Mouse (Mus musculus): ENCODE results near the gene Rbpjl. TPM values are rescaled to one million over a fixed set of nuclear protein-coding genes. Genes with fewer than 3 reads are reported as not detected.

The Rbpjl gene
- total and polyA plus RNA-seq, 3 experiments = 0.11 TPM; not detected in 2

GRCm38 (mm10) chr2:164429881-164430615, 27.1 kb downstream of the Rbpjl start:
- peaks cover 4% of the 10 kb centered on the region for H3K27me3 ChIP-seq (ENCODE audit: insufficient read depth, low read length)
- TF ChIP-seq TAL1 (conservative IDR thresholded peaks at IDR 0.05; ENCODE audit: low read depth, low read length) (no peak), GATA1 (IDR thresholded peaks at IDR 0.05; ENCODE audit: borderline replicate concordance, low read length) (no peak), POLR2AphosphoS5 (IDR thresholded peaks at IDR 0.05; ENCODE audit: insufficient replicate concordance, low read depth, low read length) (no peak), CTCF (IDR thresholded peaks at IDR 0.05; ENCODE audit: low read depth, low read length) (no peak), GATA2 (IDR thresholded peaks at IDR 0.05; ENCODE audit: borderline replicate concordance, low read depth, low read length) (no peak)
- no peak for ATAC-seq (ENCODE audit: extremely low read depth, insufficient number of reproducible peaks, low FRiP score, poor library complexity, severe bottlenecking)
- DNase-seq (ENCODE audit: low spot score) = no peak
- no peaks in the 10 kb centered on the region for H3K4me1 ChIP-seq (ENCODE audit: insufficient read depth, low read depth, low read length)
- no peaks in the 10 kb centered on the region for H3K36me3 ChIP-seq (replicated peaks)
- no peaks in the 10 kb centered on the region for H3K9me3 ChIP-seq (replicated peaks)
- no peak overlapping the region for H3K4me3 ChIP-seq (ENCODE audit: low read depth, low read length)

DNA sequence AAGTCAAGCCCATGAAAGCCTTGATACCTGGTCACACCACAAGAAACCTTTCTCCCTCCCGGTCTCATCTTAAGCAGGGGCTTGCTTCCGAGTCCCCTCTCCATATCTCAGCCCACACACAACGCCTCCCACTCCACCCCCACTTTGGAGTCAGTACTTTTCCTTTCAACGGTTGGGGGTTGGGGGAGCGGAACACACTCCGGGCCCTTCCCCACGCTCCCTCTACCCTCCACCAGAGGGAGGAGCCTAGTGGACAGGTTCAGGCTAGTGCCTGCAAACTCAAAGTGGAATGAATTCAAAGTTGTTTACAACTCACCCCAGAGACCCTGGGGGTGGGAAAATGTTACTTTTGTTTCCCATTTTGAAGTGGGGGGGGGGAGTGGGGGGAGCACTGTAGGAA, 27.8 kb downstream of the Rbpjl start:
- H3K27me3 ChIP-seq (ENCODE audit: insufficient read depth, low read length) = peaks cover 5% of the 10 kb centered on the region
- TF ChIP-seq POLR2AphosphoS5 (IDR thresholded peaks at IDR 0.05; ENCODE audit: insufficient replicate concordance, low read depth, low read length) = no peak
- TF ChIP-seq GATA1 (IDR thresholded peaks at IDR 0.05; ENCODE audit: borderline replicate concordance, low read length) = no peak
- no peak for TF ChIP-seq GATA2 (IDR thresholded peaks at IDR 0.05; ENCODE audit: borderline replicate concordance, low read depth, low read length)
- TF ChIP-seq TAL1 (conservative IDR thresholded peaks at IDR 0.05; ENCODE audit: low read depth, low read length) = no peak
- no peak for TF ChIP-seq CTCF (IDR thresholded peaks at IDR 0.05; ENCODE audit: low read depth, low read length)
- H3K9me3 ChIP-seq (replicated peaks) = no peaks in the 10 kb centered on the region
- ATAC-seq (ENCODE audit: extremely low read depth, insufficient number of reproducible peaks, low FRiP score, poor library complexity, severe bottlenecking) = no peak
- DNase-seq (ENCODE audit: low spot score) = no peak
- H3K4me3 ChIP-seq (ENCODE audit: low read depth, low read length) = no peak overlapping the region
- no peaks in the 10 kb centered on the region for H3K36me3 ChIP-seq (replicated peaks)
- no peaks in the 10 kb centered on the region for H3K4me1 ChIP-seq (ENCODE audit: insufficient read depth, low read depth, low read length)

- Histone ChIP-seq H3K4me3 (ENCODE audit: low read depth, low read length) (no peak overlapping the region), H3K36me3 (replicated peaks) (no peaks in the 10 kb centered on the region), H3K27me3 (ENCODE audit: insufficient read depth, low read length) (peaks cover 12% of the 10 kb centered on the region), H3K9me3 (replicated peaks) (no peaks in the 10 kb centered on the region), H3K4me1 (ENCODE audit: insufficient read depth, low read depth, low read length) (no peaks in the 10 kb centered on the region)
- TF ChIP-seq GATA1 (IDR thresholded peaks at IDR 0.05; ENCODE audit: borderline replicate concordance, low read length) = no peak
- no peak for TF ChIP-seq CTCF (IDR thresholded peaks at IDR 0.05; ENCODE audit: low read depth, low read length)
- no peak for TF ChIP-seq POLR2AphosphoS5 (IDR thresholded peaks at IDR 0.05; ENCODE audit: insufficient replicate concordance, low read depth, low read length)
- no peak for TF ChIP-seq GATA2 (IDR thresholded peaks at IDR 0.05; ENCODE audit: borderline replicate concordance, low read depth, low read length)
- no peak for TF ChIP-seq TAL1 (conservative IDR thresholded peaks at IDR 0.05; ENCODE audit: low read depth, low read length)
- ATAC-seq (ENCODE audit: extremely low read depth, insufficient number of reproducible peaks, low FRiP score, poor library complexity, severe bottlenecking) (no peak), DNase-seq (ENCODE audit: low spot score) (no peak)
Observed at GRCm38 (mm10) chr2:164431676-164432465, 28.9 kb downstream of the Rbpjl start.

DNA sequence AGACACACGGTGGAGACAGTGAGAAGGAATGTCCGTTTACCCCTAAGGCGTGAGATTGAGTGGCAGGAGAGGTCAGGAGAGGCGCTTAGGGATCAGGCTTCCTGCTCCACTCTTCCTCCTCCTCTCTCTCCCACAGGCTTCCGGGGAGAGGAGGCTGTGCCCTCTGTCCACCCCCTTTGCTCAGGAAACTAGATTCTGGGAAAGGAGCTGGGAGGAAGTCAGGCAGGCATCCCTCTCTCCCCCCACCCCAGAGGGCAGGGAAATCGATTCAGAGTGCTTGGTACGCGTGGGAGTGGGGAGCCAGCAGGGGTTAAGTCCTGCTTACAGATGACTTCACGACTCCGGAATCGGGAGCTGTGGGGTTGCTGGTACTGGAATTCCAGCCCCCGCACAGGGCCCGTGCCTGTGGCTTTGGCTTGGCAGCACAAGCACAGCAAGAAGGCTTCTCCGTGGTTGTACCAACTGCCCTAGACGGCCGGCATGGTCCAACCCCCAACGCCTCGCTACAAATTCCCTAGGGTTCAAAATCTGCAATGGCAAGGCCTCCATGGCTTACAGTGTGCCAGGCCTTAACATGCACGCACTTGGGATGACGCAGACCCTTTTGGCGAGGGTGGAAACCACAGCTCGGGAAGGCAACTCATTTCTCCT, 29.7 kb downstream of the Rbpjl start:
- no peak for ATAC-seq (ENCODE audit: extremely low read depth, insufficient number of reproducible peaks, low FRiP score, poor library complexity, severe bottlenecking)
- H3K9me3 ChIP-seq (replicated peaks) = no peaks in the 10 kb centered on the region
- TF ChIP-seq GATA2 (IDR thresholded peaks at IDR 0.05; ENCODE audit: borderline replicate concordance, low read depth, low read length) (no peak), POLR2AphosphoS5 (IDR thresholded peaks at IDR 0.05; ENCODE audit: insufficient replicate concordance, low read depth, low read length) (no peak), CTCF (IDR thresholded peaks at IDR 0.05; ENCODE audit: low read depth, low read length) (no peak), GATA1 (IDR thresholded peaks at IDR 0.05; ENCODE audit: borderline replicate concordance, low read length) (no peak), TAL1 (conservative IDR thresholded peaks at IDR 0.05; ENCODE audit: low read depth, low read length) (no peak)
- peaks cover 13% of the 10 kb centered on the region for H3K27me3 ChIP-seq (ENCODE audit: insufficient read depth, low read length)
- no peaks in the 10 kb centered on the region for H3K36me3 ChIP-seq (replicated peaks)
- no peak for DNase-seq (ENCODE audit: low spot score)
- H3K4me3 ChIP-seq (ENCODE audit: low read depth, low read length) = no peak overlapping the region
- H3K4me1 ChIP-seq (ENCODE audit: insufficient read depth, low read depth, low read length) = no peaks in the 10 kb centered on the region

DNA sequence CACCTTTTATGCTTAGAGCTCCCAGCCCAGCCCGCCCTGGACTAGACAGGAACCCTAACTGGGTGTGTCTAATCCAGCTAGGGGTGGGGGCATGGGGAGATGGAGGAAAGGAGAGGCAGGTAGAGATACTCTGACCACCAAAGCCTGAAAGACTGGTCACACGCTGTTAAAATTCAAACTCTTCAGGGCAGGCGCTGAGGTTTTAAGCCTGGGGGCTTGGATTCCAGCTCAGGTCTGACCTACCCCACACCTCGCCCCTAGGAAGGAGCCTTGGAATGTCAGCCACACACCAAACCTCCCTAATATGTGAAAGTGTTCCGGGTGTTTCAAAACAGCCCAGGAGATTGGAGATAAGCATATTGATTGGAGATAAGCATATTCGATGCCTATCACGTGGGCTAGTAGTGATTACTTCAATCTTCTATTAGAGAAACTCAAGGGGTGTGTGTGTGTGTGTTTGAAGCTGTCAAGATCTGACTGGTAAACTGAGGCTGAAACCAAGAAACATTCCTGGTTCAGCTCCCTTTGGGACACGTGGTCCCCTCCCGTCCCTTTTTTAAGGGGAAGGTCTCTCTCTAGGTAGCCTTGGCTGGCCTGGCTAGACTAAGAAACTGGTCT, 30.4 kb downstream of the Rbpjl start:
- no peak overlapping the region for H3K4me3 ChIP-seq (ENCODE audit: low read depth, low read length)
- peaks cover 13% of the 10 kb centered on the region for H3K27me3 ChIP-seq (ENCODE audit: insufficient read depth, low read length)
- no peaks in the 10 kb centered on the region for H3K4me1 ChIP-seq (ENCODE audit: insufficient read depth, low read depth, low read length)
- TF ChIP-seq TAL1 (conservative IDR thresholded peaks at IDR 0.05; ENCODE audit: low read depth, low read length) (no peak), GATA2 (IDR thresholded peaks at IDR 0.05; ENCODE audit: borderline replicate concordance, low read depth, low read length) (no peak), CTCF (IDR thresholded peaks at IDR 0.05; ENCODE audit: low read depth, low read length) (no peak), POLR2AphosphoS5 (IDR thresholded peaks at IDR 0.05; ENCODE audit: insufficient replicate concordance, low read depth, low read length) (no peak)
- no peak for ATAC-seq (ENCODE audit: extremely low read depth, insufficient number of reproducible peaks, low FRiP score, poor library complexity, severe bottlenecking)
- DNase-seq (ENCODE audit: low spot score) = no peak
- H3K9me3 ChIP-seq (replicated peaks) = no peaks in the 10 kb centered on the region
- no peaks in the 10 kb centered on the region for H3K36me3 ChIP-seq (replicated peaks)

Measured in G1E (cell line).